ENCODE assay signal across 9 mouse cellular contexts in genomic region chr6:124965747-124966146, GRCm38 (mm10). TPM values are rescaled to one million over a fixed set of nuclear protein-coding genes. Genes with fewer than 3 reads are reported as not detected.
A peak's percentile ranks its signal among the peaks of the same experiment; 100 is the strongest.
DNase-seq lines count a peak whose midpoint lies in the region; ATAC-seq and TF ChIP-seq lines count a peak whose summit lies in the region.
"Had no signal": no experiment of that assay in that cellular context is flagged by ENCODE, and none has a peak within 500 bp of the region (broad histone marks: within the 10 kb centered on the region; RNA-seq: fewer than 3 reads in every experiment).

No protein-coding gene starts in this region.

- no peaks in the 10 kb centered on the region for H3K9me3 ChIP-seq in heart, embryonic 10.5 days
- no peaks in the 10 kb centered on the region for H3K9me3 ChIP-seq in embryonic facial prominence, embryonic 13.5 days
- no peaks in the 10 kb centered on the region for H3K9me3 ChIP-seq in limb, embryonic 14.5 days (ENCODE audit: control insufficient read depth, low read length)

- H3K4me1 ChIP-seq in heart, embryonic 10.5 days, result peaks cover 27% of the 10 kb centered on the region
- peaks cover 9% of the 10 kb centered on the region for H3K4me1 ChIP-seq in embryonic facial prominence, embryonic 13.5 days
- peaks cover 11% of the 10 kb centered on the region for H3K4me1 ChIP-seq in limb, embryonic 14.5 days (ENCODE audit: control insufficient read depth, insufficient read depth, low read length)

- no peak for TF ChIP-seq POLR2A in limb, embryonic 14.5 days (IDR thresholded peaks at IDR 0.05; ENCODE audit: borderline replicate concordance, extremely low read depth, insufficient read depth, insufficient read length)

- peak overlapping the region; percentile 98 for H3K27ac ChIP-seq in heart, embryonic 10.5 days
- H3K27ac ChIP-seq in embryonic facial prominence, embryonic 13.5 days, result peak overlapping the region; percentile 95
- peak overlapping the region; percentile 89 for H3K27ac ChIP-seq in limb, embryonic 14.5 days (replicated peaks; ENCODE audit: low read depth, low read length)

- H3K27me3 ChIP-seq in heart, embryonic 10.5 days (ENCODE audit: insufficient read depth, poor library complexity, severe bottlenecking), result no peaks in the 10 kb centered on the region
- H3K27me3 ChIP-seq in embryonic facial prominence, embryonic 13.5 days, result no peaks in the 10 kb centered on the region
- H3K27me3 ChIP-seq in limb, embryonic 14.5 days (ENCODE audit: control insufficient read depth, insufficient read depth, low read length), result no peaks in the 10 kb centered on the region
- H3K27me3 ChIP-seq: Patski had no signal

- peaks cover 30% of the 10 kb centered on the region for H3K36me3 ChIP-seq in heart, embryonic 10.5 days
- peaks cover 30% of the 10 kb centered on the region for H3K36me3 ChIP-seq in embryonic facial prominence, embryonic 13.5 days
- peaks cover 19% of the 10 kb centered on the region for H3K36me3 ChIP-seq in limb, embryonic 14.5 days (ENCODE audit: control insufficient read depth, insufficient read depth, low read length)

- WGBS in heart, embryonic 10.5 days, result 17% methylated on average over 15 of the region's 15 CpGs
- WGBS in embryonic facial prominence, embryonic 13.5 days, result 16% methylated on average over 15 of the region's 15 CpGs
- WGBS in limb, embryonic 14.5 days, result 13% methylated on average over 15 of the region's 15 CpGs

- ATAC-seq in embryonic facial prominence, embryonic 13.5 days (ENCODE audit: insufficient number of reproducible peaks, insufficient read depth, low FRiP score, low TSS enrichment, low read depth), result no peak
- no peak for ATAC-seq in limb, embryonic 14.5 days (ENCODE audit: low FRiP score, low read depth)
- no peak for ATAC-seq in megakaryocyte progenitor cell, adult 5-6 weeks (replicated peaks; ENCODE audit: poor library complexity)

- peak overlapping the region; percentile 97 for H3K4me2 ChIP-seq in embryonic facial prominence, embryonic 13.5 days
- peak overlapping the region; percentile 98 for H3K4me2 ChIP-seq in limb, embryonic 14.5 days (replicated peaks; ENCODE audit: low read depth, low read length, severe bottlenecking)

- DNase-seq in heart, embryonic 10.5 days (ENCODE audit: low spot score), result peak; percentile 71
- DNase-seq in heart, adult 9 months (ENCODE audit: low spot score in 2 of 2), result no peak
- DNase-seq in 3T3-L1 (ENCODE audit: low read depth, low spot score), result peak; percentile 54
- DNase-seq in limb, embryonic 14.5 days (ENCODE audit: low spot score), result no peak
- DNase-seq in urinary bladder, adult 2 months (ENCODE audit: low spot score), result no peak
- DNase-seq in cerebellum, postnatal 36 days, result no peak

- peak overlapping the region; percentile 87 for H3K4me3 ChIP-seq in heart, embryonic 10.5 days
- peak overlapping the region; percentile 79 for H3K4me3 ChIP-seq in embryonic facial prominence, embryonic 13.5 days
- peak overlapping the region; percentile 85 for H3K4me3 ChIP-seq in limb, embryonic 14.5 days (replicated peaks; ENCODE audit: low read length)

- peak overlapping the region; percentile 94 for H3K9ac ChIP-seq in embryonic facial prominence, embryonic 13.5 days
- peak overlapping the region; percentile 89 for H3K9ac ChIP-seq in limb, embryonic 14.5 days (ENCODE audit: low read depth, low read length, severe bottlenecking)

RNA-seq across cellular contexts. Expression of gene Cops7a, which starts 0.4 kb away (rescaled TPM):
- polyA plus RNA-seq in heart, embryonic 10.5 days (2016; fragmentation: Nextera tagmentation; extraction: Ambion mirVana), result 173 and 178 TPM in 2 replicates
- polyA plus RNA-seq in embryonic facial prominence, embryonic 13.5 days (2015; fragmentation: Nextera tagmentation; extraction: Ambion mirVana), result 124 and 138 TPM in 2 replicates
- polyA plus RNA-seq in limb, embryonic 14.5 days (2012; rRNA removed), result 215 and 251 TPM in 2 replicates
- 137 and 144 TPM in 2 replicates for polyA plus RNA-seq in limb, embryonic 14.5 days (2014; fragmentation: Nextera tagmentation; extraction: Ambion mirVana)
- 162 and 183 TPM in 2 replicates for polyA plus RNA-seq in urinary bladder, adult 2 months (2012; rRNA removed)
- total RNA-seq in megakaryocyte progenitor cell, adult 5-6 weeks (2015), result 86.3 and 90.2 TPM in 2 replicates
- total RNA-seq in megakaryocyte progenitor cell, adult 5-6 weeks (2017), result 56.1 and 61.8 TPM in 2 replicates

RNA-seq across cellular contexts. Expression of gene Pianp, which starts 30.7 kb away (rescaled TPM):
- polyA plus RNA-seq in heart, embryonic 10.5 days (2016; fragmentation: Nextera tagmentation; extraction: Ambion mirVana), result 0.14 TPM in 1 of 2 replicates, not detected in the other
- 10.0 TPM in 2 replicates for polyA plus RNA-seq in embryonic facial prominence, embryonic 13.5 days (2015; fragmentation: Nextera tagmentation; extraction: Ambion mirVana)
- polyA plus RNA-seq in limb, embryonic 14.5 days (2012; rRNA removed), result 35.2 and 44.6 TPM in 2 replicates
- 20.0 and 20.3 TPM in 2 replicates for polyA plus RNA-seq in limb, embryonic 14.5 days (2014; fragmentation: Nextera tagmentation; extraction: Ambion mirVana)
- polyA plus RNA-seq in urinary bladder, adult 2 months (2012; rRNA removed), result 19.3 and 24.4 TPM in 2 replicates
- 0.15 TPM in 1 of 2 replicates, not detected in the other for total RNA-seq in megakaryocyte progenitor cell, adult 5-6 weeks (2015)
- total RNA-seq in megakaryocyte progenitor cell, adult 5-6 weeks (2017), result not detected in 2 replicates

RNA-seq across cellular contexts. Expression of gene Mlf2, which starts 34.6 kb away (rescaled TPM):
- 363 and 402 TPM in 2 replicates for polyA plus RNA-seq in heart, embryonic 10.5 days (2016; fragmentation: Nextera tagmentation; extraction: Ambion mirVana)
- 342 and 360 TPM in 2 replicates for polyA plus RNA-seq in embryonic facial prominence, embryonic 13.5 days (2015; fragmentation: Nextera tagmentation; extraction: Ambion mirVana)
- 407 and 471 TPM in 2 replicates for polyA plus RNA-seq in limb, embryonic 14.5 days (2012; rRNA removed)
- 355 and 380 TPM in 2 replicates for polyA plus RNA-seq in limb, embryonic 14.5 days (2014; fragmentation: Nextera tagmentation; extraction: Ambion mirVana)
- 273 and 291 TPM in 2 replicates for polyA plus RNA-seq in urinary bladder, adult 2 months (2012; rRNA removed)
- 71.3 and 82.7 TPM in 2 replicates for total RNA-seq in megakaryocyte progenitor cell, adult 5-6 weeks (2015)
- total RNA-seq in megakaryocyte progenitor cell, adult 5-6 weeks (2017), result 57.0 and 58.8 TPM in 2 replicates

RNA-seq across cellular contexts. Expression of gene Zfp384, which starts 43.2 kb away (rescaled TPM):
- 7.9 and 14.2 TPM in 2 replicates for polyA plus RNA-seq in heart, embryonic 10.5 days (2016; fragmentation: Nextera tagmentation; extraction: Ambion mirVana)
- 19.9 and 23.5 TPM in 2 replicates for polyA plus RNA-seq in embryonic facial prominence, embryonic 13.5 days (2015; fragmentation: Nextera tagmentation; extraction: Ambion mirVana)
- 103 and 130 TPM in 2 replicates for polyA plus RNA-seq in limb, embryonic 14.5 days (2012; rRNA removed)
- 12.4 and 14.6 TPM in 2 replicates for polyA plus RNA-seq in limb, embryonic 14.5 days (2014; fragmentation: Nextera tagmentation; extraction: Ambion mirVana)
- polyA plus RNA-seq in urinary bladder, adult 2 months (2012; rRNA removed), result 42.8 and 43.1 TPM in 2 replicates
- total RNA-seq in megakaryocyte progenitor cell, adult 5-6 weeks (2015), result 67.9 and 69.9 TPM in 2 replicates
- total RNA-seq in megakaryocyte progenitor cell, adult 5-6 weeks (2017), result 26.2 and 29.3 TPM in 2 replicates

RNA-seq across cellular contexts. Expression of gene Ptms, which starts 45.8 kb away (rescaled TPM):
- 123 and 174 TPM in 2 replicates for polyA plus RNA-seq in heart, embryonic 10.5 days (2016; fragmentation: Nextera tagmentation; extraction: Ambion mirVana)
- polyA plus RNA-seq in embryonic facial prominence, embryonic 13.5 days (2015; fragmentation: Nextera tagmentation; extraction: Ambion mirVana), result 327 and 349 TPM in 2 replicates
- polyA plus RNA-seq in limb, embryonic 14.5 days (2012; rRNA removed), result 1,126 and 1,778 TPM in 2 replicates
- polyA plus RNA-seq in limb, embryonic 14.5 days (2014; fragmentation: Nextera tagmentation; extraction: Ambion mirVana), result 306 and 353 TPM in 2 replicates
- polyA plus RNA-seq in urinary bladder, adult 2 months (2012; rRNA removed), result 807 and 1,011 TPM in 2 replicates
- total RNA-seq in megakaryocyte progenitor cell, adult 5-6 weeks (2015), result 15.9 and 18.8 TPM in 2 replicates
- 14.0 and 26.1 TPM in 2 replicates for total RNA-seq in megakaryocyte progenitor cell, adult 5-6 weeks (2017)

Comparison
In these comparisons a context has a peak if more than half of its experiments do, and no peak if none do; other contexts are left out.
1. DNase-seq: peak in heart, embryonic 10.5 days (single experiment) and 3T3-L1 (single experiment); none in heart, adult 9 months (0 of 2), limb, embryonic 14.5 days (single experiment), urinary bladder, adult 2 months (single experiment) and cerebellum, postnatal 36 days (0 of 2).
2. Peak in every context shown above with its lines, with median percentiles within 50 percentile points of each other: H3K27ac ChIP-seq and H3K4me3 ChIP-seq.